Mouse (Mus musculus) small intestine, adult 2 months (tissue): ENCODE measurements around the gene Pitx1. TPM values are rescaled to one million over a fixed set of nuclear protein-coding genes. Genes with fewer than 3 reads are reported as not detected.

Experiments
- H3K27ac ChIP-seq: fragments of 200-500 bp; 2 replicates; pipeline ENCODE4 v1.5.1; 2012; ENCODE audit warnings: low read depth, low read length, control low read depth, inconsistent platforms; ENCODE audit not compliant: insufficient read depth
- H3K27me3 ChIP-seq: fragments of 200-500 bp; 2 replicates; pipeline ENCODE4 v1.6.1; 2012; ENCODE audit warnings: mild to moderate bottlenecking, moderate library complexity, low read length, inconsistent platforms; ENCODE audit not compliant: control insufficient read depth, insufficient read depth
- H3K36me3 ChIP-seq: fragments of 200-500 bp; 2 replicates; pipeline ENCODE4 v1.6.1; 2012; ENCODE audit warnings: mild to moderate bottlenecking, low read length, control low read depth, inconsistent platforms; ENCODE audit not compliant: control insufficient read depth, insufficient read depth
- H3K4me1 ChIP-seq: fragments of 200-500 bp; 2 replicates; pipeline ENCODE4 v1.6.1; 2012; ENCODE audit warnings: low read length, inconsistent platforms, mixed read lengths; ENCODE audit not compliant: control insufficient read depth, insufficient read depth, insufficient read length
- H3K4me3 ChIP-seq: fragments of 200-500 bp; 2 replicates; pipeline ENCODE4 v1.5.1; 2012; ENCODE audit warnings: low read depth, mild to moderate bottlenecking, control low read depth, inconsistent platforms, low read length, moderate library complexity
- CTCF ChIP-seq: fragments of 200-500 bp; IDR thresholded peaks from 2 replicates; pipeline ENCODE4 v1.5.1; 2012; ENCODE audit warnings: low read depth, mild to moderate bottlenecking, control low read depth, inconsistent platforms, low read length, moderate library complexity, mixed read lengths; ENCODE audit not compliant: insufficient replicate concordance, insufficient read length; ENCODE audit errors: extremely low read depth
- POLR2A ChIP-seq: fragments of 200-500 bp; IDR thresholded peaks from 2 replicates; pipeline ENCODE4 v1.6.1; 2012; ENCODE audit warnings: low read depth, mild to moderate bottlenecking, control low read depth, inconsistent platforms, low read length, moderate library complexity
- WGBS: fragments of 180-500 bp; shearing (Covaris S2); methylation state at CpG from one replicate; pipeline ENCODE4 v1.1.7; 2018; 5-methylcytosine and 5-hydroxymethylcytosine counted together
- polyA plus RNA-seq: library from polyadenylated mRNA; depleted of rRNA; stranded (reverse); fragments of >200 nt; gene quantifications from 2 replicates; pipeline ENCODE4 v1.2.3, GENCODE M21; 2012

Pitx1 gene
- polyA plus RNA-seq, 1 experiment = 20.3 TPM

DNA sequence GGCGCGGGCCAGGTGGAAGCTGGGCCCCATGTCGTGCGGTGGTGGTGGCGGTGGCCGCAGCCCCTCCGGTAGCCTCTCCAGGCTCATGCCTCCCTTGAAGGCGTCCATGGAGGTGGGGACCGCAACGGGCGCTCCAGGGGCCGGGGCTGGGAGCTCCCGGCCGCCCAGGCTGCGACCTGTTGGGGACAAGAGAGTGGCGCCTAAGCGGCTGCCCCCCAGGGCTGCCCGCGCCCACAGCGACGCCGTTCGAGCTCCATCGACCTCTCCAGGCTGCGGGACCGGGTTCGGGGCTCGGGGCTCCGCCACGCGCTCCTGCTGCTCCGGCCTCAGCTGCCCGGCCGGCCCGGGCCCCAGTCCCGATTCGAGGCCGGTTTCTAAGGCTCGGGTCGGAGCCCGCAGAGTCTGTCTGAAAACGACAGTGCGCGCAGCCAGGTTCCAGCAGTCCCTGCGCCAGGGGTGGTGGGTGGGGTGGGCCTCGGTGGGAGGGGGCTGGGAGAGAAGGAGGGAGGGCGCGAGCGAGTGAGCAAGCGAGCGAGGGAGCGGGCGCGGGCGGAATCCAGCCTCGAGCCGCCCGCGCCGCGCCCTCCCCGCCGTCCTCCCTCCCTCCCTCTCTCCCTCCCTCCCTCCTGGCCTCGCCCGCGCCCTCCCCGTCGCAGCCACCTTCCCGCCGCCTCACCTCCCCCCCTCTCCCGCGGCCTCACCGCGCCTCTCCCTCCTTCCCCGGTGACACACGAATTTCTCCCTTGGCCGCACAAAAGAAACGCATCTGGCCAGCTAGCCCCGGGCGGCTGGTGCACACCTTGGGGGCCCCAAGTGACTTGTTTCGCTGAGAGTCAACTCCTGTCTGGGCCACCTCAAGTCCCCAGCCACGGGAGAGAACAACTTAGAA is 4.9 kb downstream of the Pitx1 start:
- H3K27me3 ChIP-seq = peaks cover 41% of the 10 kb centered on the region
- peak overlapping the region; percentile 93 for H3K4me3 ChIP-seq
- H3K36me3 ChIP-seq = peaks cover 3% of the 10 kb centered on the region; the same call in 1 of the 2 replicates
- no peak for TF ChIP-seq POLR2A
- no peak for TF ChIP-seq CTCF
- H3K27ac ChIP-seq = no peak overlapping the region
- peaks cover 10% of the 10 kb centered on the region for H3K4me1 ChIP-seq
- WGBS = 2% methylated on average over 60 of the region's 82 CpGs

DNA sequence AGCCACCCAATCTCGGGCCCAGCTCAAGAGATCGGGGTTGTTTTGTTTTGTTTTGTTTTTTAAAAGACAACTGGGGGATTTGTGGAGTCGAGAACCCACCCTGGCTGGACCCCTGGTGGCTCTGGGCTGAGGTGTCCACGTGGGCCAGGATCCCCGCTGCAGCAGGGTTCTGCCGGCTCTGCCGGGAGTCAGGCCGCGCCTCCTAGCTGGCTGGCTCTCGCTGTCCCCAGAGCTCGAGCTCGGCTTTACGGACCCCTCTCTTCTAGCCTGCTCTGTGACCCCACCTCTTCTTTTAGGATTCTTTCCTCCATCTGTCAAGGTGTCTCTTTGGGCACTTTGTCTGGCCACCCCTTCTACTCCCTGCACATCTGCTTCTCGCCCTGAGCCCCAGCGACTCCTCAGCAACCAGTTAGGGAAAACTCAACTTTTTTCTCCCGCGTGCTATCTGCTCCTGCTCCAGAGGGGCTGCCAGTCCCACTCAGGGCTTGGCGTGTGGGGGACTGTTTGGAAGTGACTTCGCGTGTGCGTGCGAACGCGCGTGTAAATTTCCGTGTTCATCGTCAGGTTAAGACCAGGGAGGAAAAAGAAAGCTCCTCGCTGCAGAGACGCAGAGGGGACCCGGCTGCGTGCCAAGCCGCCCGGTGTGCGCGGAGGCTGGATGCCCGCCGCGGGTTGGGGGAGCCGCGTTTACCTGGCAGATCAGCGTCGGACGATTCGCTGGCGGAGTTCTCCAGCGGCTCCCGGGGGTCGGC is 5.7 kb downstream of the Pitx1 start:
- Histone ChIP-seq H3K4me3 (peak overlapping the region; percentile 93), H3K27me3 (peaks cover 37% of the 10 kb centered on the region), H3K36me3 (peaks cover 9% of the 10 kb centered on the region), H3K27ac (no peak overlapping the region), H3K4me1 (peaks cover 4% of the 10 kb centered on the region)
- 2% methylated on average over 48 of the region's 48 CpGs for WGBS
- no peak for TF ChIP-seq POLR2A
- TF ChIP-seq CTCF = no peak

DNA sequence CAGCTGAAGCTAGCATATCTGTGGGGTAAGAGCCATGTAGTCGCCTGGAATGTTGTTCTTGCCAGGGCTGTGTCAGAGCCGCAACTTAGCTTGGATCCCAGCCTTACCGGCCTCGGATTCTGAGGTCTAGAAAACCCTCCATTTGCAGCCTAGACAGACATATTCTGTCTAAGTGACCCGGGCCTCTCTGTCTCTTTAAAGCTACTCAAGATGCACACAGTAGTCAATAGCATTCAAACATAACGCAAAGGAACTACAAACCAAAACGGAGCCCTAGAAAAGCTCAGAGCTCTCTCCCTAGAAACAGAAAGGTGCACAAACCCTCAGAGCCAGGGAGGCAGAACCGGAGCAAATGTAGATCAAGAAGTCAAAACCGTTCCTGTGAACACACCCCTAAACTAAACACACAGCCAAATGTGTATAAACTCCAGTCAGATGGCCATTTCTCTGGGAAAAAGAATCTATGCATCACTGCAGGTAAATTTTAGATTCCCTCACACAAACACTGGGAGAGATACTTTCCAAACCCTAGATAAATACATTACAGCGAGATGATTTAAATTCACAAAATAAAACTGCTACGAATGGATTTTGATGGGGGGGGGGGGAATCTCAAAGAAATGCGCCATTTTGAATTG is 6.9 kb downstream of the Pitx1 start:
- 0 out of 2 replicates have a peak overlapping the region, but pooled peaks have one; percentile 1 for H3K27ac ChIP-seq
- H3K4me3 ChIP-seq = peak overlapping the region; percentile 64

DNA sequence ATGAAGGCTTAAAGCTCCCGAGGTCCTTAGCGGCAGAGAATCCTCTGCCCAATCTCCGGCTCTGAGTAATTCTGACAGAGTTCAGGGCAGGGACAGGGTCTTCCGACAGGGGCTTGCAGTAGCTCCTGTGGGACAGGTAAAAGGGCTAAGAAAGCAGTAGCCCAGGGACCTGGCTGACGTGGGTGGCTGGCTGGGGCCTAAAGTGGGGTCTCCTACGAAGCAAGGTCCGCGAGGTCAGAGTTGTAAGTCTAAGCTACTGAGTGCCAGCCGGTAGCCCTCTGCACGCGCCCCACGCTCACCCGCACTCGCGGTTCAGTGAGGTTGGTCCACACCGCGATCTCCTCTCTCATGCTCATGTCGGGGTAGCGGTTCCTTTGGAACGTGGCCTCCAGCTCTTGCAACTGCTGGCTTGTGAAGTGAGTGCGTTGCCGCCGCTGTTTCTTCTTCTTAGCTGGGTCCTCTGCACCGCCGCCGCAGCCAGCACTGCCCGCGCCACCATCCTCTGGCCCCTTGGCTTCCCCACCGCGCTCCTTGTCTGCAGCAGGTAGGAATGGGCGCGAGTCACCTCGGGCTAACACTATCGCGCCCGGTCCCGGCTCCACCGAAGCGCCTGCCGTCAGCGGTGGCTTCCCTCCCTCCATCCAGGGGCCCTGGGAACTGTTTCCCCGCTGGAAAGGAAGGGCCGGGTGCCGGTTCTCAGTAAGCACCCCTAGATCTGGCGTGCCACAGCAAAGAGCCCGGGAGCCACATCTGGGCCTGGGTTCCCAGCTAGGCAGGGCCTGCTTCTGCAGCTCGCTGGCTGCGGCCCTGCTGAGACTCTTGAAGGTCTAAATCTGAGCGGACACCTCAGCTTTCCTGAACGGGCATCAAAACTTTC is 7.6 kb downstream of the Pitx1 start:
- H3K4me1 ChIP-seq = peaks cover 4% of the 10 kb centered on the region
- 0 out of 2 replicates have a peak overlapping the region, but pooled peaks have one; percentile 1 for H3K27ac ChIP-seq
- WGBS = 6% methylated on average over 50 of the region's 50 CpGs
- no peak for TF ChIP-seq CTCF
- no peak for TF ChIP-seq POLR2A
- peak overlapping the region; percentile 64 for H3K4me3 ChIP-seq
- peaks cover 27% of the 10 kb centered on the region for H3K27me3 ChIP-seq
- H3K36me3 ChIP-seq = peaks cover 9% of the 10 kb centered on the region

More for the DNA sequence above, 6.9 kb downstream of the Pitx1 start:
- 8% methylated on average over 12 of the region's 12 CpGs for WGBS
- TF ChIP-seq POLR2A (no peak), CTCF (no peak)
- H3K27me3 ChIP-seq = peaks cover 35% of the 10 kb centered on the region
- H3K36me3 ChIP-seq = peaks cover 9% of the 10 kb centered on the region
- peaks cover 4% of the 10 kb centered on the region for H3K4me1 ChIP-seq

DNA sequence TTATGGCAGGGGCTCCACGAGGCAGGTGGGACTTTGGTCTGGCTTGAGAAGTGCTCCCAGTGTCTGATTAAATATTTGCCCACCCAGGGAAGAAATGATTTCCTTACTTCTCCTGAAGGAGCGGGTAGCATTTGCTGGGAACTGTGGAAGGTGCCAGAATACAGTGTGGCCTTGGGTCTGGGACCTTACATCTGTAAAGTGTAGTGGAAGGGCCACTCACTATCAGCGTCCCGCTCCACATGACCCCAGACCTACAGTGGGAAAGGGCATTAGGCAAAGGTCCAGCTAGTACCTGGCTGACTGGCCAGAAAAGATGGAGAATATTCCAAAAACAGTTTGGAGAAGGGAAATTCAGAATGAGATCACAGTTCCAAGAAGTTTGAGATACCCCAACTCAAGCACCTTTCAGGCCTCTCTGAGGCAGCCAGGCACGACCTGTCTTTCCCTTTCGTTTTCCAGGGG is 8.3 kb downstream of the Pitx1 start:
- Histone ChIP-seq H3K4me1 (peaks cover 4% of the 10 kb centered on the region), H3K36me3 (peaks cover 9% of the 10 kb centered on the region), H3K4me3 (peak overlapping the region; percentile 64), H3K27ac (no peak overlapping the region), H3K27me3 (peaks cover 27% of the 10 kb centered on the region)
- no peak for TF ChIP-seq POLR2A
- no peak for TF ChIP-seq CTCF
- WGBS = 12% methylated on average over 6 of the region's 6 CpGs

DNA sequence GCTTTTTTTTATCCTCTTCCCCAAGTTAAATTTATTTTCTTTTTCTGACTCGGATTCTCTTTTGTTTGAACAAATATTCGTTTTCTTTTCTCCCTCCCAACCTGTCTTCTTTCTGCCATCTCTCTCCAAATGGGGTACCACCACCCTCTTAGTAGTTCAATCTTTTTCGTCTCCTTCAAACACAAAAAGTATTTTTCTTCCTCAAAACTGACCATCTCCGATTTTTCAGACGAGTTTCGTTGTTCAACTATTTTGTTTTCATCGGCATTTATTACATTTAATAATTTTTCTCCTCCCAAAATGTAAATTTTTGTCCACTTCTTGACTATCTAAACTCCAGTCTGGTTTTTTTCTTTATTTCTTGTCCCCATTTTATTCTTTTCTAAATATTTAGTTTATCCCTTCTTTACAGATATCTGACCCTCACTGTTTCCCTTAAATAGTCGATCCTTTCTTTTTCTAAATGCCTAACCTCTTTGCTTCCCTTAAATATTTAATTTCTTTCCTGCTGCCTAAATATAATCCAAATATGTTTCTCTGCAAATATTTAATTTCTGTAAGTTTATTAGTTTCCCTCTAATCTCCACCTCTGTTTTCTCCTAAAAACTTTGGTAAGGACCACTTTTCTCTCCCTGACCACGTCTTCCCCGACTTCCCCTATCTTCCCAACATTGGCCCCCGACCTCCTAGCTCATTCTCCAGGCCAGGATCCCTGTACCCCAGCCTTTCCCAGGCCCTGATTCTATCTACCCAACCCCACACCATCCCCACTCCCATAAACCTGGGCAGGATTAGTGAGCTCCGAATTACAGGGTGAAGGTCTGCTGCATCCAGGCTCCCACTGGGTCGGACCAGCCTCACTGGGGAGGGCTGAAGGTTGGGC is 9.0 kb downstream of the Pitx1 start:
- peaks cover 4% of the 10 kb centered on the region for H3K4me1 ChIP-seq
- peaks cover 9% of the 10 kb centered on the region for H3K36me3 ChIP-seq
- no peak overlapping the region for H3K27ac ChIP-seq
- no peak overlapping the region for H3K4me3 ChIP-seq
- TF ChIP-seq POLR2A (no peak), CTCF (no peak)
- H3K27me3 ChIP-seq = peaks cover 27% of the 10 kb centered on the region
- 55% methylated on average over 13 of the region's 13 CpGs for WGBS
